Mouse (Mus musculus): ENCODE results near the gene Myh7b. TPM values are rescaled to one million over a fixed set of nuclear protein-coding genes. Genes with fewer than 3 reads are reported as not detected.

Myh7b gene
- total RNA-seq, 2 experiments from 2014 or later = 5.5 to 5.6 TPM

GRCm38 (mm10) chr2:155655759-155656372 lies 44.9 kb downstream of the Myh7b start:
- TF ChIP-seq CTCF (conservative IDR thresholded peaks at IDR 0.05) = no peak
- no peak overlapping the region for H3K4me3 ChIP-seq
- no peak overlapping the region for H3K27ac ChIP-seq
- DNase-seq (ENCODE audit: low spot score in 2 of 2) = no peak

DNA sequence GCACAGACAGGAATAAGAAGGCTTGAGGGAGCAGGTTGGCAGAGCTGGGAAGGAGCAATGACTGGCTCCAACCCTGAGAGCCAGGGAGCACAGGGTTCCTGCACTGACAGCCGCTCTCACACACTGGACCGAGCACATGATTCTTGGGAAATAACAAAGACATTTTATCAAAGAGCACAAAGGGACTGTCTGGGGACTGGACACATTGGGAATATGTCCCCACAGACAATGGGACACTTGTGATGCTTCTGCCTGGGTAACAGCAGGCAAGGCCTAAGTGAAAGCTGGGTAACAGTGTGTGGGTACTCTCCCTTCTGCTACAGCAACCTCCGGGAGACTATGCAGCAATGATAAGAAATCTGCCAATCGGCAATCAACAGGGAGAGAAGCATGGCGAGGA lies 51.4 kb downstream of the Myh7b start:
- DNase-seq (ENCODE audit: low spot score in 2 of 2) = peak in 1 of 2 experiments; percentile 41
- no peak for TF ChIP-seq CTCF (conservative IDR thresholded peaks at IDR 0.05)
- Histone ChIP-seq H3K4me3 (no peak overlapping the region), H3K27ac (peak overlapping the region; percentile 80)

DNA sequence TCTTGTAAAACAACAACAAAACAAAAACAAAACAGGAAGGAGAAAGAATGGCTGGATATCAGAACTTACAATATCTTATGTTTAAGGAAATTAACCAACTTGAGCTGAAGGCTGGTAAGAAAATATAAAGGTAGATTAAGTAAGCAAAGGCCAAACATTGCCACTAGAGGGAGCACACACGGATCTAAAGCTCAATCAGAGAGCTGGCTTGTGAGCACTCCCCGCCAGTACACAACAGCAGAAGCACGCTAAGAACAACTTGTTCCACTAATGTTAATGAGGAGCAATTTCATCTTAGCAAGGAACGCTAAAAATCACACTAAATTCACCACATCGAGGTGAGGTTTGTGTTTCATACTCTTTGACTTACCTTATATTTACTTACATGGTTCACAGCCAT lies 52.1 kb downstream of the Myh7b start:
- TF ChIP-seq CTCF (conservative IDR thresholded peaks at IDR 0.05) = peak; percentile 88
- Histone ChIP-seq H3K4me3 (no peak overlapping the region), H3K27ac (peak overlapping the region; percentile 80)
- peak; percentile 67 to 79 for DNase-seq (ENCODE audit: low spot score in 2 of 2)

- Histone ChIP-seq H3K4me3 (no peak overlapping the region), H3K27ac (peak overlapping the region; percentile 80)
- DNase-seq (ENCODE audit: low spot score in 2 of 2) = no peak
- no peak for TF ChIP-seq CTCF (conservative IDR thresholded peaks at IDR 0.05)
Observed at GRCm38 (mm10) chr2:155663910-155664460, 53.0 kb downstream of the Myh7b start.

- Histone ChIP-seq H3K27ac (no peak overlapping the region), H3K4me3 (no peak overlapping the region)
- no peak for TF ChIP-seq CTCF (conservative IDR thresholded peaks at IDR 0.05)
- no peak for DNase-seq (ENCODE audit: low spot score in 2 of 2)
Observed at GRCm38 (mm10) chr2:155667881-155668280, 56.9 kb downstream of the Myh7b start.

- no peak overlapping the region for H3K4me3 ChIP-seq
- DNase-seq (ENCODE audit: low spot score in 2 of 2) = no peak
- H3K27ac ChIP-seq = no peak overlapping the region
- TF ChIP-seq CTCF (conservative IDR thresholded peaks at IDR 0.05) = peak; percentile 73
Observed at GRCm38 (mm10) chr2:155668461-155668860, 57.4 kb downstream of the Myh7b start.

- TF ChIP-seq CTCF (conservative IDR thresholded peaks at IDR 0.05) = no peak
- Histone ChIP-seq H3K27ac (no peak overlapping the region; the same call in 1 of the 2 replicates), H3K4me3 (no peak overlapping the region)
- DNase-seq (ENCODE audit: low spot score in 2 of 2) = no peak
Observed at GRCm38 (mm10) chr2:155671236-155671635, 60.2 kb downstream of the Myh7b start.

GRCm38 (mm10) chr2:155673546-155673945 lies 62.5 kb downstream of the Myh7b start:
- H3K27ac ChIP-seq = no peak overlapping the region
- DNase-seq (ENCODE audit: low spot score in 2 of 2) = peak in 1 of 2 experiments; percentile 59
- no peak overlapping the region for H3K4me3 ChIP-seq
- peak; percentile 78 for TF ChIP-seq CTCF (conservative IDR thresholded peaks at IDR 0.05)

DNA sequence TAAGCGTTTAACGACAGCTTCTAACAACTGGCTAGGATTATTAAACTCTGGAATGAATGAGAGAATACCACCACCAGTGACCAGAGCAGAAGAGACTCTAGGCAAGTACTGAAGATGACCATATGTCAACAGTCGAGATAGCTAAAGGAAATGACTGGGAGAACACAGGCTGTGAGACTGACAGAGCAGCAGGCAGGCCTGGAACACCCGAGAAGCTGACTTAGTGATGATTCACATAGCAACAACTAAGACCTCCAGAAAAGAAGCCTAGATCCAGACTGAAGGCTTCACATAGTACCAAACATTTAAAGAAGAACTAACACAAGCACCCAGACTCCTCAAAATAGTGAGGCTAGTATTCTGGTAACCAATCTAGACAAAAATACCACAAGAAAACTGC lies 64.1 kb downstream of the Myh7b start:
- Histone ChIP-seq H3K4me3 (no peak overlapping the region), H3K27ac (peak overlapping the region; percentile 28; the same call in 1 of the 2 replicates)
- peak in 1 of 2 experiments; percentile 41 for DNase-seq (ENCODE audit: low spot score in 2 of 2)
- TF ChIP-seq CTCF (conservative IDR thresholded peaks at IDR 0.05) = no peak

DNA sequence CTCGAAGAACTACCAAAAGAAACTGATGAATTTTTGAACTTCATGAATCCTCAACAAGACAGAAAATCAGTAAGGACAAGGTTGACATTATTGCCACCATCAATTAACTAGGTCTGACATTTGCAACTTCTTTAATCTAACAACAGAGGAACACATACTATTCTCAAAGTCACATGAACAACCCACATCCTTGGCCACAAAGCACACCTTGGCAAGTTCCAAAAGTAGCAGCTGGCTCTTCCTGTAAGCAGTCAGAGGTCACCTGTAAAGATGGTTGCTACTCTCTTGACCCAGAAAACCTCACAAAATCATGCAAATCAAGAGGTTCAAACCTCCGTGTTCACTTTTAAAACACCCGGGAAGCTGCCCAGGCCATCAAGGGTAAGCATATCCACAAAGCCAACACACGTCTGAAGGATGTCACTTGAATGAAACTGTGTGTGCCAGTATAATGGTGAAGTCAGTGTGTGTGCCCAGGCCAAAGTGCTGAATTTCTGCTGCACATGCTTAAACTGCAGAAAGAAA lies 68.6 kb downstream of the Myh7b start:
- peak overlapping the region; percentile 20; the same call in 1 of the 2 replicates for H3K27ac ChIP-seq
- H3K4me3 ChIP-seq = no peak overlapping the region
- no peak for DNase-seq (ENCODE audit: low spot score in 2 of 2)
- TF ChIP-seq CTCF (conservative IDR thresholded peaks at IDR 0.05) = no peak

DNA sequence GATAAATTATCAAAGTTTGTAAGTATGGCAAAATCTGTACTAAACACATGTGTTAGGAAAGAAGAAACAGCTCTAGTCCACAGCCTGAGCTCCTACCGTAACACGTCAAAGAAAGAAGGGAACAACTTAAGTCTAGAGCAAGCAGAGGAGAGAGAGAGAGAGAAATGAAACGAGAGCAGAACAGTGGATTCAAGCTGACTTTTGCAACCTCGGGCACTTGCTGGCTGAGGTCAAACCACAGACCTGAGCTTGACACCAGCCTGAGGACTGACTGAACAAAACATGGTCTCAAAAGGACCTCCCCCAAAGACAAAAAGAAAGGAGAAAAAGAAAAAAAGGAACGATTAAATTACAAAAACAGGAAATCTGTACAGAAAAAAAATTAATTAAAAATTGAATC lies 69.6 kb downstream of the Myh7b start:
- no peak for TF ChIP-seq CTCF (conservative IDR thresholded peaks at IDR 0.05)
- Histone ChIP-seq H3K4me3 (no peak overlapping the region), H3K27ac (no peak overlapping the region)
- DNase-seq (ENCODE audit: low spot score in 2 of 2) = no peak

DNA sequence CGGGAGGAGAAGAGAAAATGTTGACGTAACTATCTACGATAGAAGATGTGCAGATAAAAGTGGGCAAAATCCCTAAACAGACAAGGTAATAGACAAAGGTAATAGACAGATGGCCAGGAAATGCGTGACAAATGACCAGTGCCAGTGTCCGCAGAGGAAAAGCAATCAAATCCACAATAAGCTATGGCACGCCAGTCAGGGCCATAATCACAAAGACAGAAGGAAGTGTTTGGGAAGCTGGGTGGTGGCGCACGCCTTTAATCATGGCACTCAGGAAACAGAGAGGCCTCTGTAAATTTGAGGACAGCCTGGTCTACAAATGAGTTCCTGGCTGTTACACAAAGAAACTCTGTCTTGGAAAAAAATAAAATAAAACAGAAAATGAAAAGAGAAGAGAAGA lies 70.2 kb downstream of the Myh7b start:
- H3K4me3 ChIP-seq = no peak overlapping the region
- no peak for TF ChIP-seq CTCF (conservative IDR thresholded peaks at IDR 0.05)
- H3K27ac ChIP-seq = no peak overlapping the region
- no peak for DNase-seq (ENCODE audit: low spot score in 2 of 2)

DNA sequence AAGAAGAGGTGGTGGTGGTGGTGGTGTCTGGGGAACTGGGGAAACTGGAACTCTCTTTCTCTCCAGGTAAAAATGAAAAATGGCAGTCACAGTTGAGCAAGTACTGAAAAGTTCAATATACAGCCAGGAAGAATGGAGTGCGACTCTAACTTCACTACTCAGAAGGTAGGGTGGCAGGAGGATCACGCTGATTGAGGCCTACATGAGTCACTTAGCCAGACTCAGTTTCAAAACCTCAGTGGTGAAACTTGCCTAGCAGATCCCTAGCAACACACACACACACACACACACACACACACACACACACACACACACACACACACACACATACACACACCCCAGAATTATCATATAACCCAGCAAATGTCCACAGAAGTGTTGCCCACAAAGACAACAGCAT lies 70.9 kb downstream of the Myh7b start:
- no peak for DNase-seq (ENCODE audit: low spot score in 2 of 2)
- TF ChIP-seq CTCF (conservative IDR thresholded peaks at IDR 0.05) = no peak
- no peak overlapping the region for H3K27ac ChIP-seq
- no peak overlapping the region for H3K4me3 ChIP-seq

GRCm38 (mm10) chr2:155683137-155683536 lies 72.1 kb downstream of the Myh7b start:
- DNase-seq (ENCODE audit: low spot score in 2 of 2) = no peak
- Histone ChIP-seq H3K4me3 (no peak overlapping the region), H3K27ac (no peak overlapping the region)
- TF ChIP-seq CTCF (conservative IDR thresholded peaks at IDR 0.05) = no peak
